Mouse (Mus musculus) hindbrain, embryonic 14.5 days (tissue): ENCODE results near the gene Tspan9. TPM values are rescaled to one million over a fixed set of nuclear protein-coding genes. Genes with fewer than 3 reads are reported as not detected.
A peak's percentile ranks its signal among the peaks of the same experiment; 100 is the strongest.

Experiments
- ATAC-seq: fragments of 200-750 bp; cut with Nextera tagmentation; 2 replicates; pipeline ENCODE4 v1.8.0; 2017; ENCODE audit warnings: moderate number of reproducible peaks, mild to moderate bottlenecking, moderate TSS enrichment, moderate library complexity; ENCODE audit not compliant: low FRiP score
- DNase-seq: peaks from one replicate; pipeline ENCODE4 v3.0.0-alpha.2; 2015; ENCODE audit warnings: low spot score
- H3K27ac ChIP-seq: fragments of 300-500 bp; sonication (generic); 2 replicates; pipeline ENCODE4 v1.5.1; 2014; ENCODE audit warnings: mild to moderate bottlenecking, moderate library complexity
- H3K27me3 ChIP-seq: fragments of 300-500 bp; sonication (generic); 2 replicates; pipeline ENCODE4 v1.6.1; 2014; ENCODE audit warnings: mild to moderate bottlenecking, low read length, mixed read lengths; ENCODE audit not compliant: control insufficient read depth, insufficient read depth
- H3K36me3 ChIP-seq: fragments of 300-500 bp; sonication (generic); replicated peaks from 2 replicates; pipeline ENCODE4 v1.6.1; 2014; ENCODE audit not compliant: control insufficient read depth, insufficient read depth
- H3K4me1 ChIP-seq: fragments of 300-500 bp; sonication (generic); replicated peaks from 2 replicates; pipeline ENCODE4 v1.6.1; 2014; ENCODE audit warnings: antibody characterized with exemption, low read length, mixed read lengths; ENCODE audit not compliant: control insufficient read depth, insufficient read depth
- H3K4me2 ChIP-seq: fragments of 300-500 bp; sonication (generic); replicated peaks from 2 replicates; pipeline ENCODE4 v1.6.1; 2014; ENCODE audit warnings: mild to moderate bottlenecking, moderate library complexity
- H3K4me3 ChIP-seq: fragments of 300-500 bp; sonication (generic); replicated peaks from 2 replicates; pipeline ENCODE4 v1.5.1; 2014; ENCODE audit warnings: mild to moderate bottlenecking, low read length
- H3K9ac ChIP-seq: fragments of 300-500 bp; sonication (generic); 2 replicates; pipeline ENCODE4 v1.6.1; 2014
- H3K9me3 ChIP-seq: fragments of 300-500 bp; sonication (generic); 2 replicates; pipeline ENCODE4 v1.6.1; 2016; ENCODE audit warnings: low read length; ENCODE audit not compliant: control insufficient read depth
- WGBS: fragments of 180-500 bp; shearing (Covaris S2); extraction: QIAGEN DNeasy Blood & Tissue Kit; methylation state at CpG from one replicate; pipeline ENCODE4 v1.1.7; 2014; 5-methylcytosine and 5-hydroxymethylcytosine counted together
- polyA plus RNA-seq: library from polyadenylated mRNA; unstranded; fragments of >200 nt; fragmentation: Nextera tagmentation; extraction: Ambion mirVana; gene quantifications from 2 replicates; pipeline ENCODE4 v1.2.1, GENCODE M21; 2014

Tspan9 gene
- polyA plus RNA-seq, 1 experiment from 2014 or later, result 43.4 TPM

- no peaks in the 10 kb centered on the region for H3K9me3 ChIP-seq
- WGBS, result 90% methylated on average over 8 of the region's 8 CpGs
- no peaks in the 10 kb centered on the region for H3K27me3 ChIP-seq
- no peak overlapping the region for H3K27ac ChIP-seq
- no peak for ATAC-seq
- no peaks in the 10 kb centered on the region for H3K36me3 ChIP-seq
- no peak overlapping the region for H3K4me2 ChIP-seq
- no peak for DNase-seq
- no peak overlapping the region for H3K4me3 ChIP-seq
- no peak overlapping the region for H3K9ac ChIP-seq
- no peaks in the 10 kb centered on the region for H3K4me1 ChIP-seq
Measured at GRCm38 (mm10) chr6:127942421-127942820, 201.0 kb downstream of the Tspan9 start.

GRCm38 (mm10) chr6:127935105-127935504 lies 208.3 kb downstream of the Tspan9 start:
- no peaks in the 10 kb centered on the region for H3K9me3 ChIP-seq
- H3K27me3 ChIP-seq, result no peaks in the 10 kb centered on the region
- WGBS, result 80% methylated on average over 3 of the region's 3 CpGs
- no peaks in the 10 kb centered on the region for H3K36me3 ChIP-seq
- no peak overlapping the region for H3K4me2 ChIP-seq
- no peak overlapping the region for H3K4me3 ChIP-seq
- no peak for ATAC-seq
- H3K27ac ChIP-seq, result no peak overlapping the region
- no peaks in the 10 kb centered on the region; the same call in 1 of the 2 replicates for H3K4me1 ChIP-seq
- H3K9ac ChIP-seq, result no peak overlapping the region
- DNase-seq, result no peak

- no peaks in the 10 kb centered on the region for H3K36me3 ChIP-seq
- 76% methylated on average over 5 of the region's 5 CpGs for WGBS
- no peak for ATAC-seq
Measured at GRCm38 (mm10) chr6:127933841-127934240, 209.6 kb downstream of the Tspan9 start.

GRCm38 (mm10) chr6:127932697-127933096 lies 210.7 kb downstream of the Tspan9 start:
- 66% methylated on average over 5 of the region's 5 CpGs for WGBS
- no peaks in the 10 kb centered on the region; the same call in 1 of the 2 replicates for H3K4me1 ChIP-seq
- H3K27ac ChIP-seq, result no peak overlapping the region
- H3K9ac ChIP-seq, result no peak overlapping the region
- DNase-seq (peak; percentile 33), ATAC-seq (0 out of 2 replicates have a peak, but pooled peaks have one; percentile 24)
- H3K36me3 ChIP-seq, result no peaks in the 10 kb centered on the region
- H3K27me3 ChIP-seq, result no peaks in the 10 kb centered on the region
- H3K4me3 ChIP-seq, result no peak overlapping the region
- no peak overlapping the region for H3K4me2 ChIP-seq
- H3K9me3 ChIP-seq, result no peaks in the 10 kb centered on the region

More at GRCm38 (mm10) chr6:127933841-127934240, 209.6 kb downstream of the Tspan9 start:
- H3K9me3 ChIP-seq, result no peaks in the 10 kb centered on the region
- no peaks in the 10 kb centered on the region for H3K27me3 ChIP-seq
- H3K4me2 ChIP-seq, result no peak overlapping the region
- no peak overlapping the region for H3K9ac ChIP-seq
- no peak for DNase-seq
- no peak overlapping the region for H3K27ac ChIP-seq
- no peak overlapping the region for H3K4me3 ChIP-seq
- H3K4me1 ChIP-seq, result no peaks in the 10 kb centered on the region; the same call in 1 of the 2 replicates

- H3K4me2 ChIP-seq, result no peak overlapping the region
- no peaks in the 10 kb centered on the region for H3K9me3 ChIP-seq
- no peaks in the 10 kb centered on the region for H3K27me3 ChIP-seq
- H3K4me1 ChIP-seq, result no peaks in the 10 kb centered on the region; the same call in 1 of the 2 replicates
- H3K4me3 ChIP-seq, result no peak overlapping the region
- ATAC-seq, result no peak
- H3K9ac ChIP-seq, result no peak overlapping the region
- no peak overlapping the region for H3K27ac ChIP-seq
- no peaks in the 10 kb centered on the region for H3K36me3 ChIP-seq
- WGBS, result 85% methylated on average over 5 of the region's 5 CpGs
- no peak for DNase-seq
Measured at GRCm38 (mm10) chr6:127928682-127929081, 214.7 kb downstream of the Tspan9 start.

- Histone ChIP-seq H3K27me3 (no peaks in the 10 kb centered on the region), H3K4me2 (no peak overlapping the region), H3K27ac (no peak overlapping the region), H3K4me1 (no peaks in the 10 kb centered on the region), H3K4me3 (no peak overlapping the region), H3K36me3 (no peaks in the 10 kb centered on the region), H3K9ac (no peak overlapping the region), H3K9me3 (no peaks in the 10 kb centered on the region)
- ATAC-seq, result peak; percentile 38; the same call in 1 of the 2 replicates
- WGBS, result 52% methylated on average over 9 of the region's 9 CpGs
- no peak for DNase-seq
Measured at GRCm38 (mm10) chr6:127925915-127926314, 217.5 kb downstream of the Tspan9 start.

GRCm38 (mm10) chr6:127924750-127925149 lies 218.6 kb downstream of the Tspan9 start:
- H3K36me3 ChIP-seq, result no peaks in the 10 kb centered on the region
- 74% methylated on average over 6 of the region's 6 CpGs for WGBS
- no peak overlapping the region for H3K27ac ChIP-seq
- H3K4me2 ChIP-seq, result no peak overlapping the region
- H3K4me1 ChIP-seq, result no peaks in the 10 kb centered on the region
- H3K9ac ChIP-seq, result no peak overlapping the region
- no peak overlapping the region for H3K4me3 ChIP-seq
- no peaks in the 10 kb centered on the region for H3K27me3 ChIP-seq
- H3K9me3 ChIP-seq, result no peaks in the 10 kb centered on the region
- DNase-seq, result no peak
- ATAC-seq, result no peak

- DNase-seq (no peak), ATAC-seq (no peak)
- H3K36me3 ChIP-seq, result no peaks in the 10 kb centered on the region
- H3K4me3 ChIP-seq, result no peak overlapping the region
- no peaks in the 10 kb centered on the region for H3K4me1 ChIP-seq
- H3K9ac ChIP-seq, result no peak overlapping the region
- no peak overlapping the region for H3K4me2 ChIP-seq
- H3K27ac ChIP-seq, result no peak overlapping the region
- H3K9me3 ChIP-seq, result no peaks in the 10 kb centered on the region
- no peaks in the 10 kb centered on the region for H3K27me3 ChIP-seq
- WGBS, result 82% methylated on average over 9 of the region's 9 CpGs
Measured at GRCm38 (mm10) chr6:127923296-127923695, 220.1 kb downstream of the Tspan9 start.

- 51% methylated on average over 9 of the region's 9 CpGs for WGBS
- DNase-seq, result no peak
- no peak overlapping the region for H3K4me2 ChIP-seq
- no peak overlapping the region for H3K27ac ChIP-seq
- H3K9ac ChIP-seq, result no peak overlapping the region
- H3K27me3 ChIP-seq, result no peaks in the 10 kb centered on the region
- H3K9me3 ChIP-seq, result no peaks in the 10 kb centered on the region
- no peaks in the 10 kb centered on the region for H3K36me3 ChIP-seq
- H3K4me1 ChIP-seq, result no peaks in the 10 kb centered on the region
- no peak overlapping the region for H3K4me3 ChIP-seq
- ATAC-seq, result no peak
Measured at GRCm38 (mm10) chr6:127921996-127922395, 221.4 kb downstream of the Tspan9 start.

GRCm38 (mm10) chr6:127920652-127921051 lies 222.7 kb downstream of the Tspan9 start:
- Histone ChIP-seq H3K9ac (no peak overlapping the region), H3K27me3 (no peaks in the 10 kb centered on the region), H3K4me2 (no peak overlapping the region), H3K36me3 (no peaks in the 10 kb centered on the region), H3K9me3 (peaks cover 4% of the 10 kb centered on the region; the same call in 1 of the 2 replicates), H3K4me3 (no peak overlapping the region), H3K27ac (no peak overlapping the region), H3K4me1 (no peaks in the 10 kb centered on the region)
- ATAC-seq (0 out of 2 replicates have a peak, but pooled peaks have one; percentile 35), DNase-seq (peak; percentile 87)
- WGBS, result 5% methylated on average over 8 of the region's 8 CpGs
